Mouse (Mus musculus) heart, embryonic 15.5 days (tissue): Measurements from ENCODE around the gene Fam136a. TPM values are rescaled to one million over a fixed set of nuclear protein-coding genes. Genes with fewer than 3 reads are reported as not detected.

ENCODE experiments used
- ATAC-seq: fragments of 200-750 bp; cut with Nextera tagmentation; replicated peaks from 2 replicates; pipeline ENCODE4 v1.8.0; 2017; ENCODE audit warnings: low read depth, moderate TSS enrichment; ENCODE audit not compliant: insufficient number of reproducible peaks, insufficient read depth, low FRiP score
- H3K27ac ChIP-seq: fragments of 300-500 bp; sonication (generic); 2 replicates; pipeline ENCODE4 v1.5.1; 2015; ENCODE audit warnings: mild to moderate bottlenecking, inconsistent platforms
- H3K27me3 ChIP-seq: fragments of 300-500 bp; sonication (generic); 2 replicates; pipeline ENCODE4 v1.6.1; 2015; ENCODE audit warnings: inconsistent platforms
- H3K36me3 ChIP-seq: fragments of 300-500 bp; sonication (generic); 2 replicates; pipeline ENCODE4 v1.6.1; 2015; ENCODE audit warnings: mild to moderate bottlenecking, inconsistent platforms
- H3K4me1 ChIP-seq: fragments of 300-500 bp; sonication (generic); replicated peaks from 2 replicates; pipeline ENCODE4 v1.6.1; 2015; ENCODE audit warnings: inconsistent platforms
- H3K4me2 ChIP-seq: fragments of 300-500 bp; sonication (generic); 2 replicates; pipeline ENCODE4 v1.6.1; 2015; ENCODE audit warnings: inconsistent platforms, mild to moderate bottlenecking, moderate library complexity
- H3K4me3 ChIP-seq: fragments of 300-500 bp; sonication (generic); 2 replicates; pipeline ENCODE4 v1.5.1; 2015; ENCODE audit warnings: mild to moderate bottlenecking, inconsistent platforms
- H3K9ac ChIP-seq: fragments of 300-500 bp; sonication (generic); 2 replicates; pipeline ENCODE4 v1.6.1; 2015; ENCODE audit warnings: mild to moderate bottlenecking, inconsistent platforms
- H3K9me3 ChIP-seq: fragments of 300-500 bp; sonication (generic); replicated peaks from 2 replicates; pipeline ENCODE4 v1.6.1; 2016; ENCODE audit warnings: inconsistent platforms
- WGBS: fragments of 180-500 bp; shearing (Covaris S2); methylation state at CpG from one replicate; pipeline ENCODE4 v1.1.7; 2015; ENCODE audit warnings: mixed read lengths; 5-methylcytosine and 5-hydroxymethylcytosine counted together
- polyA plus RNA-seq: library from polyadenylated mRNA; unstranded; fragments of >200 nt; fragmentation: Nextera tagmentation; extraction: Ambion mirVana; gene quantifications from 2 replicates; pipeline ENCODE4 v1.2.1, GENCODE M21; 2015

Fam136a gene
- polyA plus RNA-seq, 1 experiment from 2014 or later, result 78.0 TPM

DNA sequence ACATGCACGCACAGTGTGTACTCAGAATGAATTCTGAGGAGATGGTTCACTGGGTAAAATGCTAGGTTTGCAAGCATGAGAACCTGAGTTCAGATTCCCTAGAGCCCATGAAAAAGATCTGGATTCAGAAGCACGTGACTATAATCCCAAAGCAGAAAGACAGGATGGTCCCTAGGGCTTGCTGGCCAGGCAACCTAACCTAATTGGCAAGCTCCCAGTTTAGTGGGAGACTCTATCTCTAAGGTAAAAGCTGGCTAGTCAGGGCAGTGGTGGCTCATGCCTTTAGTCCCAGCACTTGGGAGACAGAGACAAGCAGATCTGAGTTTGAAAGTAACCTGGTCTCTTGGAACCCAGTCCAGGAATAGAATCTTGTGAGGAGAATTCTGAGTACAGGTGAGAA, 33.5 kb downstream of the Fam136a start:
- Histone ChIP-seq H3K27ac (no peak overlapping the region), H3K4me1 (peaks cover 31% of the 10 kb centered on the region), H3K4me2 (no peak overlapping the region), H3K4me3 (no peak overlapping the region), H3K9me3 (no peaks in the 10 kb centered on the region), H3K27me3 (no peaks in the 10 kb centered on the region), H3K36me3 (no peaks in the 10 kb centered on the region; the same call in 1 of the 2 replicates), H3K9ac (no peak overlapping the region)
- no peak for ATAC-seq
- WGBS, result 80% methylated on average over 2 of the region's 2 CpGs

DNA sequence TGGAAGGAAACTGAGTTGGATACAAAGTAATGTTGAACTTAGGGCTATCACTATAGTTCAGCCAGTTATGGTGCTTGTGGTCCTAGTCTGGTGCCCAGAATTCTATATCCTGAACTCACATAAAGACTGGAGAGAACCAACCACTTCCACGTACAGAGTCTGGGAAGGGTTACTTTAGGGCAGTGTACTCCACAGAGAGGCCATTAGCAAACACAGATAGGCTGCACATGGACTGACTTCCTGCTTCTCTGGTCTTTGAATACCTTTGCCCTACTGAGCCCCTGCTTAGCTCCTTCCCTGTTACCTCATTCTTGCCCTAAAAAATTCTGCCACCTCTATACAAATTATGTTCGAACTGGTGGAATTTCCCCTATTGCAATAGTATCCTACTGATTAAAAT, 34.5 kb downstream of the Fam136a start:
- no peak for ATAC-seq
- Histone ChIP-seq H3K4me1 (peaks cover 24% of the 10 kb centered on the region), H3K9ac (no peak overlapping the region), H3K4me2 (no peak overlapping the region), H3K27ac (no peak overlapping the region), H3K27me3 (no peaks in the 10 kb centered on the region), H3K36me3 (no peaks in the 10 kb centered on the region), H3K4me3 (no peak overlapping the region), H3K9me3 (no peaks in the 10 kb centered on the region)
- WGBS, result 75% methylated on average over 2 of the region's 2 CpGs

DNA sequence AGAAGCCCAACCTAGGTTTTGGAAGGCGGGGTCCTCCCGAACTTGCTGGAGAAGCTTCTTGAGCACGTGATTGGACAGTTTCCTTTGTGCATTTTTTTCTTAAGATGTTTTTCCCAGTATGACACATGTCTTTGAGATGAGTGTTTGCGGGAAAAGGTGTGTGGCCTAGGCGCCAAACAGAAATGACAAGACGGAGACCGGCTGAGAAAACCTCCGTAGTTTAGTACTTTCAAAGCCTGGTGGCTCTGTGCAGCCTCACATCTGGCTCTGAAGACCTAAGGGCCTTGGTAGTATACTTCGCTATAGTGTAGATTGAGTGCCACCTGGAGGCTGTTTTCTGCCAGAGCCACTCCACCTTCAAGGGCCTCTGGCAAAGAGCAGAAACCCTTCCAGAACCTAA, 35.5 kb downstream of the Fam136a start:
- H3K36me3 ChIP-seq, result no peaks in the 10 kb centered on the region
- 0 out of 2 replicates have a peak overlapping the region, but pooled peaks have one; percentile 3 for H3K9ac ChIP-seq
- no peaks in the 10 kb centered on the region for H3K27me3 ChIP-seq
- no peaks in the 10 kb centered on the region for H3K9me3 ChIP-seq
- H3K4me2 ChIP-seq, result peak overlapping the region; percentile 57
- H3K4me3 ChIP-seq, result peak overlapping the region; percentile 34
- peaks cover 17% of the 10 kb centered on the region for H3K4me1 ChIP-seq
- no peak overlapping the region for H3K27ac ChIP-seq
- no peak for ATAC-seq
- WGBS, result 3% methylated on average over 9 of the region's 9 CpGs

DNA sequence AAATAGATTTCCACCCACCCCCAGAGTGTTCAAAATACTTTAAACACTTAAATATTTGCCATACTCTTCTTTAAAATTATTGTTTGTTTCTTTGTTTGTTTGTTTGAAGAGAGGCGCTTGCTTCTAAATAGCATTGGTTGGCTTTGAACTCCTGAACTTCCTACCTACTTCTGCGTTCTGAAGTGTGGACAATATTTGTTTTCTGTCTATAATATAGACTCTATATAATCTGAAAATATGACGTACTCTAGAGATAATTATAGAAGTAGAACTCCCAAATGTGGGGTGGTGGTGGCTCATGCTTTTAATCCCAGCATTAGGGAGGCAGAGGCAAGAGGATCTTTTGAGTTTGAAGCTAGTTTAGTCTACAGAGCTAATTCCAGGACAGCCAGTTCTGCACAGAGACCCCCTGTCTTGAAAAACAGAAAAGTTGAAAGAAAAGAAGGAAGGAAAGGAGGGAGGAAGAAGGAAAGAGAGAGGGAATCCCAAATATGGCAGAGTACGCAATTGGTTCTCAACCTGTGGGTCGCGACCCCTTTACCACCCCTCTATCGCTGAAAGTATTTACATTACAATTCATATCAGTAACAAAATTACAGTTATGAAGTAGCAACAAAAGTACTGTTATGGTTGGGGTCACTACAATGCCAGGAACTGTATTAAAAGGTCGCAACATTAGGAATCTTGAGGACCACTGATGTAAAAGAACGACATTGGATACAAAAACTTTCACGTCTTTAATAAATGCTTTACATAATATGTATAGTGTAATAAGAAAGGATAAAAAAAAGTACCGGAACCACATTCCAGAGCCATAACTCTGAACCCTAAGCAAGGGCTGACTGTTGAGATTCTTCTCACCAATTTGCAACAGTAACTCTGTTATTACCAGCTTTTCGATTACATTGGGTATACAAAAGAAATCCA, 37.5 kb downstream of the Fam136a start:
- H3K9me3 ChIP-seq, result no peaks in the 10 kb centered on the region
- H3K36me3 ChIP-seq, result no peaks in the 10 kb centered on the region; the same call in 1 of the 2 replicates
- ATAC-seq, result no peak
- H3K27ac ChIP-seq, result 0 out of 2 replicates have a peak overlapping the region, but pooled peaks have one; percentile 100
- peak overlapping the region; percentile 91; the same call in 1 of the 2 replicates for H3K9ac ChIP-seq
- peak overlapping the region; percentile 66 for H3K4me2 ChIP-seq
- H3K4me3 ChIP-seq, result peak overlapping the region; percentile 94
- peaks cover 18% of the 10 kb centered on the region for H3K4me1 ChIP-seq
- 34% methylated on average over 12 of the region's 12 CpGs for whole genome bisulfite sequencing
- H3K27me3 ChIP-seq, result no peaks in the 10 kb centered on the region

DNA sequence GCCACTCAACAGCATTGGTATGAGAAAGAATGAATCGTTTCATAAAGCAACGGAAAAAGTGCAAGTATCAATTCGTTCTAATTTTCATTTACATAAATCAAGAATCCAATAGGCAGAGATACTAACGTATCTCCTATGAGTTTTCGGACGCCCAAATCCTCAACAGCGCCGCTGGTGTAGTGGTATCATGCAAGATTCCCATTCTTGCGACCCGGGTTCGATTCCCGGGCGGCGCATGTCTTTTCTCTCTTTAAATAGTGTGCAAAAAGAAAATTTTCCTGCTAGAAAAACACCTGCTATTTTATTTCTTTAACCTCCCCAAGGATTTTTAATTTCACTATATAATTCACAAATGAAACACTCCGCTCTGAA, 38.3 kb downstream of the Fam136a start:
- Histone ChIP-seq H3K4me3 (peak overlapping the region; percentile 94), H3K4me2 (peak overlapping the region; percentile 66), H3K4me1 (peaks cover 18% of the 10 kb centered on the region), H3K27me3 (no peaks in the 10 kb centered on the region), H3K27ac (peak overlapping the region; percentile 100), H3K36me3 (no peaks in the 10 kb centered on the region; the same call in 1 of the 2 replicates), H3K9ac (0 out of 2 replicates have a peak overlapping the region, but pooled peaks have one; percentile 91), H3K9me3 (no peaks in the 10 kb centered on the region)
- WGBS, result 1% methylated on average over 15 of the region's 15 CpGs
- ATAC-seq, result peak; percentile 43; the same call in 1 of the 2 replicates

DNA sequence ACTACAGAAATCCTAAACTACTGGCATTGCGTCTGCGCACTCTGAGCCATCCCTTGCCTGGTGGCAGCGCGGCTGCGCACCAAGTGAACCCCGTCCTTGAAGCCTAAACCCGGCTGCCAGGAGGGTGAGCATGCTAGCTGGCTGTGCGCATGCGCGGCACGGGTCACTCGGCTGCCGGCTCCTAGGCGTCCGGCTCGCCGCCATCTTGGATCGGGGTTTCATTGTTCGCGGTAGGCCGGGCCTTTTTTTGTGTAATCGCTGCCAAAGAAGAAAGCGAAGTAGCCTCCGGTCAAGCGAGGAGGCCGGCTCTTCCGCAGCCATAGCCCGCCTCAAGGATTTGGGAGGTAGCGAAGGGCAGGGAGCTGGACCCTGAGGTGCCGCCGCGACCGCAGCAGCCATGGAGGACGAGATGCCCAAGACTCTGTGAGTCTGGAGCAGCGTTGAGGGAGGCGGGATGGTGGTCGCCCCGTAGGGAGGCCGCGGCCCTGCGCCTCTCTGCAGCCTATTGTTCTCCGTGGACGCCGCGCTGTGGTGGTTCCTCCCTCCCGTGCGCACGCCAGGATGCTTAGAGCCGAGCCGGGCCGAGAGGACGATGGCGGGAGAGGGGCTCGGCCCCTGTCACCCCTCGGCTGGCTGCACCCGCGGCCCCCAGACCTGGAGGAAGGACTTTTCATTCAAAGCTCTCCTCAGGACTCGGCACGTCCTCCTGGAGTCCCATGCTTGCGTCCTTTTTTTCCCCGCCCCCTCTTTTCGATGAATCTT, 38.8 kb downstream of the Fam136a start, which contains the start of gene Tia1:
TSS of gene Tia1 (plus strand) at position 120 of the 762 bp plus-strand sequence.
- Histone ChIP-seq H3K27ac (peak within 1 kb of the TSS; percentile 100), H3K9me3 (no peaks in the 10 kb centered on the region), H3K36me3 (no peaks in the 10 kb centered on the region; the same call in 1 of the 2 replicates), H3K4me2 (peak within 1 kb of the TSS; percentile 66), H3K27me3 (no peaks in the 10 kb centered on the region), H3K4me3 (peak within 1 kb of the TSS; percentile 94), H3K4me1 (peaks cover 18% of the 10 kb centered on the region), H3K9ac (peak within 1 kb of the TSS; percentile 91)
- peak; percentile 95 for ATAC-seq
- WGBS, result under 1% methylated on average over 62 of the region's 62 CpGs

DNA sequence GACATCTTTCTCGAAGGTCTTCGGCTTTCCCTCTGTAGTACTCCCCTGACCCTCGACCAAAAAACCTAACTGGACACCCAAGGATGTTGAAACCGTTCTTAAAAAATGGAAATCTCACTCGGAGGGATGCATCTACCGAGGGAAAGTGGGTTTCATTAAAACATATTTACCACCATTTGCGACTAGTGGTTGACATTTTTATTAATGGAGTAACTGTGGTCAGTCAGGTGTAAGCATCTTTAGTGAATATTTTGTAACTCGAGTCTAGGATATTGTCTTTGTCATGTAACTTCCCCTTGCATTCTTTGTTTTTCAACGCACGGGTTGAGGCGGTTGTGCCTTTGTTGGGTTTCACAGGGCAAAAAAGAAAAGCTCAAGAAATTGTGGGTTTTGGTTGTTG, 39.5 kb downstream of the Fam136a start:
- peak overlapping the region; percentile 91 for H3K9ac ChIP-seq
- WGBS, result 1% methylated on average over 11 of the region's 11 CpGs

DNA sequence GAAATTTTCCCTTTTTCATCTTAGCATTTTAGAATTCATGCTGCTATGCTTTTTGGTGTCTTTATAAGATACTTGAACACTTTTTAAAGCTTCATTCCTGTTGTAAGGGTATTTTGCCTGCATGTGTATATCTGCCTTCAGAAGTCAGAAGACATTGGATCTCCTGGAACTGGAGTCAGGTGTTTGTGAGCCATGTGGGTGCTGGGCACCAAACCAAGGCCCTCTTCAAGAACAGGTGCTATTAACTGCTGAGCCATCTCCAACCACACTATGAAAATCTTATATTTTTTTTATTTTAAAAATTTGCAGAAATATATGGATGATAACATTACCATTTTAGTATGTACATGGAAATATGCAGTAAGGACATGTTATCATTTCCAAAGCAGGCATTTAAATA, 40.9 kb downstream of the Fam136a start:
- Histone ChIP-seq H3K9me3 (no peaks in the 10 kb centered on the region), H3K27me3 (no peaks in the 10 kb centered on the region), H3K9ac (no peak overlapping the region), H3K4me3 (no peak overlapping the region), H3K4me1 (peaks cover 14% of the 10 kb centered on the region), H3K4me2 (peak overlapping the region; percentile 66; the same call in 1 of the 2 replicates), H3K36me3 (no peaks in the 10 kb centered on the region; the same call in 1 of the 2 replicates), H3K27ac (no peak overlapping the region)
- no peak for ATAC-seq

More for the DNA sequence above, 39.5 kb downstream of the Fam136a start:
- peaks cover 18% of the 10 kb centered on the region for H3K4me1 ChIP-seq
- ATAC-seq, result no peak
- peak overlapping the region; percentile 66 for H3K4me2 ChIP-seq
- H3K9me3 ChIP-seq, result no peaks in the 10 kb centered on the region
- H3K36me3 ChIP-seq, result no peaks in the 10 kb centered on the region; the same call in 1 of the 2 replicates
- peak overlapping the region; percentile 100 for H3K27ac ChIP-seq
- H3K27me3 ChIP-seq, result no peaks in the 10 kb centered on the region
- peak overlapping the region; percentile 94 for H3K4me3 ChIP-seq

DNA sequence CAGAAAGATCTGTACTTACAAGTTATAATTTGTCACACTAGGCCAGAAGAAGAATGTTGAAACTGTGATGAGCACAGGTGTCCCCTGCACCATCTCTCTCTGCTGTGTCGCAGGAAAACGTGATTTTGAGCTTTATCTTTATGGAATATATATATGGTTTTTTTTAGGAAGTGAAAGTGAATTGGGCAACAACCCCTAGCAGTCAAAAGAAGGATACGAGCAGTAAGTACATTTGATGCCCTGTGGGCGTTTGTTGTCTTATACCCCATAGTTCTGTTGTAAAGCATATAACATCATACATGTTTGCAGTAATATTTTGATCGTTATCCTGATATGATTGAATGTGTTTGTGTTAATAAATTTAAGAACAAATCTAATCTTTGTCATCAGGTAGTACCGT, 53.3 kb downstream of the Fam136a start:
- H3K36me3 ChIP-seq, result peaks cover 76% of the 10 kb centered on the region
- H3K9ac ChIP-seq, result no peak overlapping the region
- H3K27ac ChIP-seq, result no peak overlapping the region
- ATAC-seq, result no peak
- H3K4me1 ChIP-seq, result no peaks in the 10 kb centered on the region
- 91% methylated on average over 6 of the region's 6 CpGs for WGBS
- no peak overlapping the region for H3K4me2 ChIP-seq
- H3K4me3 ChIP-seq, result no peak overlapping the region
- no peaks in the 10 kb centered on the region for H3K27me3 ChIP-seq
- H3K9me3 ChIP-seq, result no peaks in the 10 kb centered on the region

DNA sequence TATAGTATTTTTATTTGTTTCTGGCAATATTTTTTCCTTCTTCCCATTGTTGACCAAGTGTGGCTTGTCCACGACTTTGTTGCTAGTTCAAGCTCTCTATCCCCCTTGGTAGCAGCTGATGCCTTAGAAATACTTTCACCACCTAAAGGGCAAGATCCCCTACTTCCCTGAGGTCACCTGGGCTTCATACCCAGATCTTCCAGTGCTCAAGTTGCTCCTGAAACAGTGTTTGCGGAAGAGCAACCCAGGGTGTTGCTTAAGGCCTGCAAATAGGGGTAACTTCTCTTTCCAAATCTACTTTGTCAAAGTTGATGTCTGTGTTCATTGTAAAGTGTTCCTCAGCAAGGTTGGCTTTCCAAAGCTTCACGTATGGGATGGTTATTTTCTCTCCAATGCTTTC, 53.8 kb downstream of the Fam136a start:
- ATAC-seq, result no peak
- no peak overlapping the region for H3K27ac ChIP-seq
- H3K9me3 ChIP-seq, result no peaks in the 10 kb centered on the region
- no peak overlapping the region for H3K4me2 ChIP-seq
- no peak overlapping the region for H3K9ac ChIP-seq
- WGBS, result 81% methylated on average over 3 of the region's 3 CpGs
- H3K4me3 ChIP-seq, result no peak overlapping the region
- peaks cover 77% of the 10 kb centered on the region for H3K36me3 ChIP-seq
- H3K27me3 ChIP-seq, result no peaks in the 10 kb centered on the region
- no peaks in the 10 kb centered on the region for H3K4me1 ChIP-seq
